Mouse (Mus musculus) heart, postnatal 4 days (tissue): ENCODE data around the gene Cdk2ap2. TPM values are rescaled to one million over a fixed set of nuclear protein-coding genes. Genes with fewer than 3 reads are reported as not detected.
"Not testable (repeated sequence)": the region's sequence is repeated elsewhere in the genome, so short reads cannot be mapped to it uniquely, and the experiment has no call there.

Experiments
- DNase-seq: peaks from one replicate; pipeline ENCODE4 v3.0.0; 2021
- total RNA-seq, 2 experiments: library from RNA; stranded (reverse); gene quantifications; 2 replicates each; pipeline ENCODE4 v1.2.3; 2021

Gene Cdk2ap2
- total RNA-seq = 10 to 100 TPM; 22.4 to 23.6 TPM

DNA sequence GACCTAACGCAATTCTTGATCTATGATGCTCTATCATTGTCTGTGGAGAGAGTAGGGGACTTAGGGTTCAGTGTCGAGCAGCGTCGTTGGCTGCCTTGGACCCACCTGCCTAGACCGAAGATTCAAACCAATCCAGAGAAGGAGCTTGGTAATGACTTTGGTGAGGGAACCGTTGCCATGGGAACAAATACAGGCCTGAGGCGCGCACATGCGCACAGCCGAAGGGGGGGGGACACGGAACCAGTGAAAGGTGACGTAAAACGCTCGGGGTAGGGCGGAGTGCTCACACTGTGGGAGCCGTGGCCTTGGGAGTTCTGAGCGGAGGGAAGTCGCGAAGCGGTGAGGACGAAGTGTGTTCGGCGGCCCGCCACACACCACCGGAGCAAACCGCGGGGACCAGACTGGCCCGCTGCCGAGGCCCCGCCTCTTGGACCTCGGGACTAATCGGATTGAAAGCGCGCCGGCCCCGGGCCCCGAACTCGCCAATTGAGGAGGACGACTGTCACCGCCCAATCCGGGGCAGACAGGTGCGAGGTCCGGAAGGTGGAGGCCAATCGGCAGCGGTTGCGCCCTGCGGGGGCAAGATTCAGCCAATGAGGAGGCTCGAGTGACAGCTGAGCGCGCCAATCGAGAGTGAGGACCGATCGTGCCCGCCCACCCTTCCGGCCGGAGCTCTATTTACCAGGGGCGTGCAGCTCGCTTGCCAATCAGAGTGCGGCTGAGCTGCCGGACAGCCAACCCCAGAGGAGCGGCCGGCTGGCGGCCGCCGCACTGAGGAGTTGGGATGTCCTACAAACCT, at the start of gene Cdk2ap2:
Gene Cdk2ap2 (plus strand): TSS at position 541 of the 799 bp plus-strand sequence.
- DNase-seq = peak; percentile 100

DNA sequence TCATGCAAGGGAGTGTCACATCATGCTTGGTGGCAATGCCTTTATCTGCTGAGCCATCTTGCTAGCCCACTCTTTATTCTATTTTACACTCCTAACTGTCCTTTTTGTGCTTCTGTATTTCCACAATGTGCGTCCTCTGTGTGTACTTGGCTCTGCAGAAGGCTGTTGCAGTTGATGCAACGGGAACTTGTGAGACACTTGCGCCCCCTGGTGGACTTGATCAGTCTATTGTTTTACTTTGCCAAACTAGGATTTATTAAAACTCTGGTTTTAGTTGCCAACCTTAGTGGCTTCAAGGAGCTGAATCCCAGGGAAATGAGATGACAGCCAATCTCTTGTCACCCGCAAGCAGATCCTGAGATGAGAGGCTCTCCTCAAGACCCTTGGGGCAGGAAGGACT, 49.1 kb upstream of the Cdk2ap2 start:
- DNase-seq = peak; percentile 87

DNA sequence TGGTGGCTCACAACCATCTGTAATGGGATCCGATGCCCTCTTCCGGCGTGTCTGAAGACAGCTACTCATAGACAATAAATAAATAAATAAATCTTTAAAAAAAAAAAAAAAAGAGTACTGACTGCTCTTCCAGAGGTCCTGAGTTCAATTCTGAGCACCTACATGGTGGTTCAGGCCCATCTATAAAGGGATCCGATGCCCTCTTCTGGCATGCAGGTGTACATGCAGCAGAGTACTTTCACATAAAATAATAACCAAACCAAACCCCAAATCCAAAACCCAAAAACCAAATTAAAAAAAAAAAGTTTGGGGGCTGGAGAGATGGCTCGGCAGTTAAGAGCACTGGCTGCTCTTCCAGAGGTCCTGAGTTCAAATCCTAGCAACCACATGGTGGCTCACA, 47.9 kb upstream of the Cdk2ap2 start:
- not testable (repeated sequence) for DNase-seq

DNA sequence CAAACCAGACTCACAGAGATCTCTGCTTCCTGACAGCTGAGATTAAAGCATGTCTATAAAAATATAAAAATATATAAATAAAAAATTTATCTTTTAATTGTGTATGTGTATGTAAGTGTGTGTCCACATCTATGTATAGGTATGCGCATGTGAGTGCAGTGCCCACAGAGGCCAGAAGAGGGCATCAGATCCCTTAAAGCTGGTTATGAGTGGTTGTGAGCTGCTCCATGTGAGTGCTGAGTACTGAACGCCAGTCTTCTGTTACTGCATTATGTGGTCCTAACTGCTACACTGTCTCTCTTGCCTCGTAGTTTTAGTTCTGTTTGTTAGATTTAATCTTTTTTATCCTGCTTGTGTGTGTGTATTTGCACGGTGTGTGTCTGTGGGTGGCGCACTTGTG, 46.0 kb upstream of the Cdk2ap2 start:
- DNase-seq = no peak

DNA sequence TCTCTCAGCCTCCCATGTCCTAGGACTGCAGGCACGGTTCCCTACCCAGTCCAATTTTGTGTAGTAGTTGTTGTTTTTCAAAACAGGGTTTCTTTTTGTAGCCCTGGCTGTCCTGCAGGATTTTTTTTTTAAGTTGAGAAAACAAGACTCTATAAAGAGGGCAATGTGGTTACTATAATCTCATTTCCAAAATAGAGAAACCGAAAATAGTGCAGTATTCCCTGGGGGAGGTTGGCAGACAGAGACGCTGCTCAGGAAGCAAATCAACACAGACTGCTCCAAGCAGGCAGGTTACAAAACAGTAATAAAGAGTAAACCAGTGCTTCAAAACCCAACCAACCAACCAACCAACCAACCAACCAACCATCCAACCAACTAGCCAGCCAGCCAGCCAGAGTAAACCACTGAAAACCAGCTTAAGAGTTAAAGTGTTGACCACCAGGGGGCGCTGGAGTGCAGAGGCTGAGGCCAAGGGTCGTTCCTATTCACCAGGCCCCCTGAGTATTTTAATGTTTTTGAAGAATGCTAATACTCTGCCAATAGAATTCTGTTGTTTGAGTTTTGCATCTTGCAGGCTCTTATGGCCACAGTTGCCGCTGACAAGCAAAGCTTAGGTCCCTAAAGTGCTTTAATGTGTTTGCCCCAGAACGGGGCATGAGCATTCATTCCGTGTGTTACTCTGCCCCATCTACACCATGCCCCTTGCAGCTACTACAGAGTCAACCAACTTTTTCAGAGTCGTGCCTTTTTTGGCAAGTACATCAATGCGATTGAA, 45.1 kb upstream of the Cdk2ap2 start:
- peak; percentile 82 for DNase-seq

DNA sequence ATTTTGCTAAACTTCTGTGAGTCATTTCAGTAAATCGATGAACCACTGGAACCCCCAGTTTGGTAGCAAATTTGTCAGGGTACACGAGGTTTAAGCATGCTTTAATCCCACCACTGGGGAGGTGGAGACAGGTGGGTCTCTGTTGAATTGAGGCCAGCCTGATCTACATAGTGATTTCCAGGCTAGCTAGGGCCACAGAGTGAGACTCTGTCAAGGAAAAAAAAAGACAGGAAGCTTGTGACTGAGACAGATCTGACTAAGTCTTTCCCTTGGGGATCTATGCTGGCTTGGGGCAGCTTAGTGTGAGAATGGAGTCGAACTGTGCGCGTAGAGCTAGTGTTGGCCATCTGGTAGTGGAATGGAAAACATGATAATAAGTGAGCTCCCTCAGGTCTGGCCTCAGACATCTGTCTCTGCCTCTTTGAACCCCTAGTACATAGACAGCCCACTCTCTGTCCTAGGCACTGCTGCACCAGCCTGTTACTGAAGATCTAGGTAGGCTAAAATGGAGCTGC, 44.4 kb upstream of the Cdk2ap2 start:
- no peak for DNase-seq

DNA sequence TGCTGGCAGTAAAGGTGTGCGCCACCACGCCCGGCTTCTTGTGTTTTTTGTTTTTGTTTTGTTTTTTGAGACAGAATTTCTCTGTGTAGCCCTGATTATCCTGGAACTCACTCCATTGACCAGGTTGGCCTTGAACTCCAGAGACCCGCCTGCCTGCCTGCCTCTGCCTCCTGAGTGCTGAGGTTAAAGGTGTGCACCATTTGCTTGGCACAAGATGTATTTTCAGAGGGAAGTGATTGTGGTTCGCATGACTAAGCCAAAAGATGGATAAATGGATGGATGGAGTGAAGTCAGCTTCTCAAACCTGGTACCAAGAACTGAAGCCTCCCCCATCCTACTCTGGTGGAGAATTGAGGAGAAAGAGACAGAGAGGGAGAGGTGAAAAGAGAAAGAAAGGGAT, 42.4 kb upstream of the Cdk2ap2 start:
- no peak for DNase-seq

DNA sequence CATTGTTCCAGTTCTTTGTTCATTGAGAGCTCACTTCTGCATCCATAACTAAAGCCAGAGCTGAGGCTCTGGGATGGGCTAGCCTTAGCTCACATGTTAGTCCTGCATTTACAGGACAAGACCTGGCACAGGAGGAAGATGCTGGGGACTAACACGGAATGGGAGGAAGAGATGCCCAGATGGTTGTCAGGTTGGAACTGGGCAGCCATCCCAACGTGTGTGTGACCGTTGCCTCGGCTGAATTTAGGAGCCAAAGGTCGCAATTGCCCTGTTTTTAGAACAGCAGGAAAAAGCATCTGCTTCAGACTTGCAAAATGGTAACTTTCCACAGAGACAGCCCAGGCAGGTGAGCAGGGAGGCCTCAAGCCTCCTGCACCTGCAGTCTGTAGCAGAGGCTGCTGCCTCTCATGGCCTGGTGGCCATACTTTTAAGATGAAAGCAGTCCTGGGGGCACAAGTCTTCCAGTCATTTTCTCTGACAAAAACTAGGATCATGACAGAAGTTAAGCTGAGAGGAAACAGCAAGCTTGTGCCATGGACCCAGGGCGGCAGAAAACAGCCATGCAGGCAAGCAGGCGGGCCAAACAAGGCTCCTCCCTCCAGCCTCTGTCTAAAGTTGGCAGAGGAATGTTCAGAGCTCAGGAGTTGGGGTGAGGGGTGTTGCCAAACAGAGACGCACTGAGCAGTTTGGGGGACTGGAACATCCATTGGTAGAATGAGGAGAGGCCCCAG, 41.6 kb upstream of the Cdk2ap2 start:
- no peak for DNase-seq

DNA sequence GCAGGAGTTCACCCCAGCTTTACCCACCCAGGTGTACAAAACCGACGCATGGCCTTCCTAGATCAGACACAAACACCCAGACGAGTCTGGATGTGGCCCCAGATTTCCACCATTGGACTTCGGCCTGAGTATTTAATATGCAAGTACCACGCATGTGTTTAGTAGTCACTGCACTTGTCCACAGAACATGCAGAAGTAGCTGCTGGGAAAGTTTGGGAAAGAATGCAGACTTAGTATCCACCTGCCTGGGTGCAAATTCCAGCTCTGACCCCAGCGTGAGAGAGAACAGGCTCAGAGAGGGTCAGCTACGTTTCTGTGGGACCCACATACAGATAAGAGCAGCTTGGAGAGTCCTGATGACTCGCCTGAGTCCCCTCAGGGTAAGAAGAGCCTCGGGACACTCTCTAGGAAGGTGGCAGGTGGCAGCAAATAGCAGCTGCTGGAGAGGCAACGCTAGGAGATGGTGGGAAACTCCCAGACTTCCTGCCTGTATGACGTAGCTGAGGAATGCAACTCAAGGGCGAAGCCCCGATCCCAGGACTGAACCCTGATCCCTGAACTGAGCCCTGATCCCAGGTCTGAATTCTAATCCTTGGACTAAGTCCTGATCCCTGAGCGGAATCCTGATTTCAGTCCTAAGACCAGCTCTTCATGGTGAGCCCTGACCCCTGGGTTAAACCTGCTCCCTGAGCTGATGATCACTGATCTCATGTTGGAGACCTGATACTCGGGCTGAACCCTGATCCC, 40.9 kb upstream of the Cdk2ap2 start:
- DNase-seq = no peak

DNA sequence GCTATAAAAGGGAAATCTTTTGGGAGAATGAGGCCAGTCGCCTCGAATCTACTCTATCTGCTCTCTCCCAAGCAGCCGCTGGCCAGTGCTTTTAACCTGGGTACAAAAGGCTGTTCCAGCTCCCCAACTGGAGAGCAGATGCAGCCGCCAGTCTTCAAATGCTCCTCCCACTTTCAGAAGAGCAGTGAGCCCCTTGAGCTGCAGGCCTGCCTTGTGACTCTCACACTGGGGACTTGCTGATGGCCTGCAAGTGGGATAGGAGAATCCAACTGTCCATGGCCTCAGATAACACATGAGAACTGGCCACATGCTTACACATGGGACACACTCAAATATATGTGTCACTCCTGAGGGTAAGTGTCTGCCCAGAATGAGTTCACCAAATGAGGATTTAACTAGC, 40.3 kb upstream of the Cdk2ap2 start:
- DNase-seq = no peak

DNA sequence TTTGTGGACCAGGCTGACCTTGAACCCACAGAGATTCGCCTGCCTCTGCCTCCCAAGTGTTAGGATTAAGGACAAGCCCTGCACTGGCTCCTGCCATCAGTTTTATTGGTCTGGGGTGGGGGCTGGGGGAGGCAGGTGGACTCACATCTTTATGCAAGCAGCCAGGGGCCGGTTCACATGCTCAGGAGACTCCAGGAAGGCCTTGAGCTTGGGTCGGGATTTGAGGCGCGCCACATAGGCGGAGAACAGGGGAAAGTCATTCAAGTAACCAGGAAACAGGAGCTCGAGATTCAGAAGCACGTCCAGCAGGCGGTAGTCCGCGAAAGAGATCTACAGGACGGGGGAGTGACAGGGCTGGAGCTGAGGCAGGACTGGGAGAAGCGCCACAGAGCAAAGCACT, 39.6 kb upstream of the Cdk2ap2 start:
- DNase-seq = no peak

DNA sequence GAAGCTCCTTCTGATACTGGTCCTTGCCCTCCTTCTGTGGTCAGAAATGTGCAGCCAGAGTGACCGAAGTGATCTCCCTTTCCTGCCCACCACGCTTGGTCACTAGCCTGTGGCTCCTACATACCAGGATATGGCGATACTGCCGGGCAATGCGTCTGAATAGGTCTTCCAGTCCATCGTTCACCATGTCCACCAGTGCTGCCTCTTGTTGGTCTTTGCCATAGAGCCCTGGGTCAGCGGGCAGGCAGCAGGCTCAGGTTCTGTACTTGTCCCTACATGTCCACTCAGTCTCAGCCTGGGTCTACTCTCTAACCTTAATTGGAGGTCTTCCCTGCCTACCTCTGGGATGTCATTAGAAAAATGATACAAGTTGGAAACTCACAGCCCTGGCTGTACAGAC, 39.0 kb upstream of the Cdk2ap2 start:
- no peak for DNase-seq

DNA sequence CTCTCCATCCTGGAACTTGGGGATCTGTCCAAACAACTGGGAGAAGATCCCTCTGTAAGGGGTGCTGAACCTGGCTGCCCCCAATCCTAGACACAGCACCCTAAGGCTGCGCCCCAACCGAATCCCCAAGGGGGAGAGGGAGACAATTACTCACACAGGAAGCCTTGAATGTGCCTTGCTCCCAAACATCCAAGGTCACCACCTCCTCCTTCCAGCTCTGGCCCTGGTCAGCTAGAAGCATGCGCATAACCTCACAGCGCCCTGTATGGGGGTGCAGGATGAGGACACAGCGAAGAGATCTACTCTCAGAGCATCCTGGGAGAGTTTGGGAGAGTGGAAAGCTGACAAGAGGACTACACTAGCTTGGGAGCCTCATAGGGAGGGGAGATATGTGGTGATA, 38.4 kb upstream of the Cdk2ap2 start:
- no peak for DNase-seq

DNA sequence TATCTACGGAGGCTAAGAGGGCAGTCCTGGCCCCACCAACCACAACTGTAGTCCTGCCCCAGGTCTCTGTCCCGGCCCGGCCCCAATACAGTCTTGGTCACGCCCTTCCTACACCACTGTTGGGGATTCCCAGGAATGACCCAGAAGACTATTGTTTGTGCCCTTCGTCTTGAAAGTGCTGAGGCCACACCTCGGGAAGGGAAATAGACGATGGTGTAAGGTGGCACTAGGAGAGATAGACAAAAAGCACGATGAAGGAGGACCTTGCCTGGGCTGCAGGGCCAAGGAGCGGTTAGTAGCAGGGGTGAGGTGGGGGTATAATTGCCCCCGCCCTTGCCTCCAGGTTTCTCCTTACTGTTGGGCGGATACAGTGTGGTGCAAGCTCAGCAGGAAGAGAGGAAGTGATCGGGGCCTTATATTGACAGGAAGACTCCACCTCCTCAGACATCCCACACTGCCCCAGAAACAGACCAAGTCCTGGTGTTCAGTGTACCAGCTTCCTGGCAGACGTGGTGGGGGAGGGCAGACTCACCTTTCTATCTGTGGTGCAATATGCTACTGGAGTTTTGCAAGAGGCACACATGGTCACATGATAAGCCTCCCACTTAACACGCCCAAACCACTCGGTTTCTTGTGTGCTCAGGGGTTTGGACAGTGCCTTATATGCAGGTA, 37.8 kb upstream of the Cdk2ap2 start, which contains the start of gene Gstp3:
Gene Gstp3 (minus strand): TSS at position 501 of the 672 bp plus-strand sequence.
- DNase-seq = no peak

DNA sequence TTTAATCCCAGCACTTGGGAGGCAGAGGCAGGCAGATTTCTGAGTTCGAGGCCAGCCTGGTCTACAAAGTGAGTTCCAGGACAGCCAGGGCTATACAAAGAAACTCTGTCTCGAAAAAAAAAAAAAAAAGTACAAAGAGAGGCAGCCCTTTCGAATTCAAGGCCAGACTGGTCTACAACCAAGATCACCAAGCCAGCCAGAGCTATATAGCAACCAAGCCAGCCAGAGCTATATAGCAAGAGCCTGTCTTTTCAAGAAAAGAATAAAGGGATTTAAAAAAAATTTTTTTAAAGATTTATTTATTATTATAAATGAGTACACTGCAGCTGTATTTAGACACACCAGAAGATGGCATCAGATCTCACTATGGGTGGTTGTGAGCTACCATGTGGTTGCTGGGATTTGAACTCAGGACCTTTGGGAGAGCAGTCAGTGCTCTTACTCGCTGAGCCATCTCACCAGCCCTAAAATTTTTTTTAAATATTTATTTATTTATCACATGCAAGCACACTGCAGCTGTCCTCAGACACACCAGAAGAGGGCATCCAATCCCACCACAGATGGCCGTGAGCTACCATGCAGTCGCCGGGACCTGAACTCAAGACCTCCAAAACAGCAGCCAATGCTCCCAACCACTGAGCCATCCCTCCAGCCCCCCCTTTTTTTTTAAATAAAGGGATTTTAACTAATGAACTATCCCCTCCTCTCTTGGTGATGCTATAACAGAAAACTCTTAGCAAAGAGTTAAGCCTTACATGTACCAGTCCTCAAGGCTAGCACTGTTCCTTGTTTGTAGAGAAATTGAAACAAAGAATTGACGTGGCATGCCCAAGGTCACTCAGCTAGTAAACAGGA, 36.7 kb upstream of the Cdk2ap2 start:
- not testable (repeated sequence) for DNase-seq

DNA sequence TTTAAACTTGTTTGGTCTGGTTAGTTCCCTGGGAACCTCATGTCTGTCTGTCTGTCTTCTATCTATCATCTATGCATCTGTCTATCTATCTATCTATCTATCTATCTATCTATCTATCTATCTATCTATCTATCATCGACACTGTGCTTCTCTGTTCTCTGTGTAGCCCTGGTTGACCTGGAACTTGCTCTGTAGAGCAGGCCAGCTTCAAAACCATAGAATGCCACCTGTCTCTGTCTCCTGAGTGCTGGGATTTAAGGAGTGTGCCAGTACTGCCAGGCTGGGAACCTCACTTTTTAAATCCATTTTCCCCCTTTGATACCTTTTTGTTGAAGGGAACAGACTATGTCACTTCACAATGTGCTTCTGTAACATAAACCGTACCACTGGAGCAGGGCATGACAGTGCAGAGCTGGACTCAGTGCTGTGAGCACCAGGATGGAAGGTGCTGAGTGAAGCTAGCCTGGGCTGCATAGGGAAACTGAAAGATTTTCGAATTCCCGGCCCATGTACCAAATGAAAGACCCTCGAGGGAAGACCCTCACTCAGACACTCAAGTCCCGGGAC, 36.0 kb upstream of the Cdk2ap2 start:
- DNase-seq = no peak

DNA sequence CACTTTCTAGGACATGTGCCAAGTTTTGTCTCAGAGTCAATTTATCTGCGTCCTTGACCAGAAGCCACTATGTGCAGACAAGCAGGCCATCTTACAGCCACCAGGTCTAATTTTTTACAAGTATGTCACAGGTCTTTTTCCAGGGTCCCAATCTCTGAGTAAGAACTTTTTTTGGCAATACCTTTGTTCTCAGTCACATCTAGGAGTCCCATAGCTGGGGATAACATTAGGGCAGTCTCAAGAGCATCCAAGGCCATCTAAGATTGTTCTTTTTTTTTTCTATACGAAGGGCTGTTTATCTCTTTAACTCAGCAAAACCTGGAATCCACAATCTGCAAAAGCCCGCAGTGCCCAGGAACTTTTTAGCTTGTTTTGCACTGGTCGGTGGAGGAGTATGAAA, 33.6 kb upstream of the Cdk2ap2 start:
- DNase-seq = not testable (repeated sequence)

DNA sequence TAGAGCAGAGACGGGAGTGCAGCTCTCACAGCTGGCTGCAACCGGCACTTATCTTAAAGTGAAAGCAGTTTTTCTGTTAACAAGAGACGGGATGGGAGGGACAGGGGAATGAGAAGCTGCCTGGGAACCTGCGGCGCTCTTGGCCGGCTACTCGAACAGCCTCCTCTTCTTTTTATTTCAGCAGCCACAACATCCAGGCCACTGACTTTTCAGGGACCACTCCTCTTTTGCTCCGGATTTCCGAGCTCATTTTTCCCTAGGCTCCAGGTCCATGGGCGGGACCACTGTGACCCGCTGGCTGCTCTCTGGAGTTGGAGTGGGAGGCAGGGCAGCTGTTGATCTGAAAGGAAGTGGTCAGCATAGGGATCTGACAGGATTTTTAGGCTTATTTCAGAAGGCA, 32.5 kb upstream of the Cdk2ap2 start:
- not testable (repeated sequence) for DNase-seq

DNA sequence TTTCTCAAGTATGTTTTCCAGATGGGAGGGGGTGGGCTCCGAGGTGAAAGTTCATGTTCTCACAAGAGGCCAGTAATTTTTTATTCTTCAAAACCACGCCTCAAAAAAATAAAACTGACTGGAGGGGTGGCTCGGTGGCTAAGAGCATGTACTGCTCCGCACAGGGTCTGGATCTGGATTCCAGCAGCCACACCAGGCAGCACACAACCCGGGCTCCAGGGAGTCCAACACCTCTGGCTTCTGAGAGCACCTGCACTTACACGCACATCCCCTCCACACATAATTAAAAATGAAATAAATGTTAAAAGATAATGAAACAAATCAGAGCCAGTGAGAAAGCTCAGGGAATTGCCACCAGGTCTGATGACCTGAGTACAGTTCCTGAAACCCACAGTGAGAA, 30.7 kb upstream of the Cdk2ap2 start:
- no peak for DNase-seq

DNA sequence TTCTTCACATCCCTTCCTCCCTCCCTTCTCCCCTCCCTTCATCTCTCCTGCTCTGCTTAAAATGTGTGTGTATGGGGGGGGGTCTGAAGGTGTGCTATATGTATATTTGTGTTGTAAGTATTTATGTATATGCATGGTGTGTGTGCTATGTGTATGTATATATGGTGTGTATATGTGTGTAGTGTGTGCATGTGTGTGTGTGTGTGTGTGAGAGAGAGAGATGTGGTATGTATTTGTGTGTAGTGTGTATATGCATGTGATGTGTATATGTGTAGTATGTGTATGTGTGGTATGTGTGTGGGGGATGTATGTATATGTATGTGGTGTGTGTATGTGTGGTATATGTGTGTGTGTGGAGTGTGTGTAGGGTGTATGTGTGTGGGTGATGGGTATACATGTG, 30.1 kb upstream of the Cdk2ap2 start:
- DNase-seq = no peak
